Mouse (Mus musculus) 416B (cell line): ENCODE data around the gene Gm11032.
"Not testable (repeated sequence)": the region's sequence is repeated elsewhere in the genome, so short reads cannot be mapped to it uniquely, and the experiment has no call there.

ENCODE experiments used
- DNase-seq: peaks from one replicate; pipeline ENCODE4 v3.0.0; 2011; ENCODE audit warnings: low read depth

The Gm11032 gene

DNA sequence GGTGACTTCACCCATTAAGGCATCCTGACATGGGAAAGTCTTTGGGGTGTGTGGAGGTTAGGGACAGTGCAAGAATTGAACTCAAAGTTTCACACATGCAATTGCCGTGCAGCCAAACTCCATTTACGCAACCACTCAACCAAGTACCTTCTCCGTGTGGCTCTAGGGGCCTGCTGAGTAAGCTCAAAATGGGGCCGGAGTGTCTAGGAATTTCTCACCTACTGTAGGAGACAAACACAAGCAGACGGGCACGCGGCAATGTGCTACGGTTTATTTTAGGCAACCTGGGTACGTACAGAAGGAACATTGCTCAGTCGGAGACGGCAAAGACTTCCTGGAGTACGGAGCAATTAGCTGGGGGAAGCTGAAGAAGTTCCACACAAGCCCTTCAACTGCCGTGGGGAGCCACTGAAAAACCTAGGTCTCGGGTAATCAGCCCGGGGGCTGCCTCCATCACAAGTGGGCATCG lies at the start of gene Gm11032:
Gm11032 (plus strand) TSS at position 51 of the 469 bp plus-strand sequence.
- DNase-seq: no peak

DNA sequence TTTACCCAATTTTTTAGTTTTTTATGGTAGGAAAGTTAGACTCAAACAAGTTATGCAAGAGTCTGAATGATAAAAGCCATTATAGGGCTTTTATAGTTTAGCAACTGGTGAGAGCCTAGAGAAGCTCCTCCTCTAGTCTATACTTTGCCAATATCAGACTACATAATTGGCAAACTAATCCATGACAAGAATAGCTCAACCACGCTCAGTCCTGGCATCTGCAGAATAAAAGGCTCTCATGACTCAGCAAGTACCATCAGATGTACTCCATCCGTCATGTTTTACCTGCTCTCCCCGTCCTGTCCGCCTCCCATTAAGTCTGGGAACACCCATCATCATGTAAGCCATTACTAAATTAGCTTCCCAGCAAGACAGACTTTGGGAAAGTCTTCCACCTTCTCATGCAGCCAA lies 48.4 kb upstream of the Gm11032 start:
- DNase-seq: no peak

DNA sequence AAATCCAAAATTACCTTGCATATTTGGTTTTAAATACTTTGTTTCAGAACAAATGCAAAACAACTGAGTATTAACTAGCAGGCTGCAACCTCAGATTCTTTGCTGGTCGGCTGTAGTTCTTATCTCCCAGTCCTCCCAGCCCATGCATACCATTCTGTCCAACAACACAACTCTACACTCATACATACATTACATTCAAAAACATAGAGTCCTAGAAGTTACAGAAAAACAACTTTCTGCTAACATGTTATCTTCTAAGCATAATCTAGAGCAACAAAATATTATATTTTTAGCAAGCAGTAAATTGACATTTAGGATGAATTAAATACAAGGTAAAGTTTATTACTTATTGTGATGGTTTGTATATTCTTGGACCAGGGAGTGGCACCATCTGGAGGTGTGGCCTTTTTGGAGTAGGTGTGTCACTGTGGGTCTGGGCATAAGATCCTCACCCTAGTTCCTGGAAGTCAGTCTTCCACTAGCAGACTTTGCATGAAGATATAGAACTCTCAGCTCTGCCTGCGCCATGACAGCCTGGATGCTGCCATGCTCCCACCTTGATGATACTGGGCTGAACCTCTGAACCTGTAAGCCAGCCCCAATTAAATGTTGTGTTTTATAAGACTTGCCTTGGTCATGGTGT lies 43.7 kb upstream of the Gm11032 start:
- DNase-seq: not testable (repeated sequence)

DNA sequence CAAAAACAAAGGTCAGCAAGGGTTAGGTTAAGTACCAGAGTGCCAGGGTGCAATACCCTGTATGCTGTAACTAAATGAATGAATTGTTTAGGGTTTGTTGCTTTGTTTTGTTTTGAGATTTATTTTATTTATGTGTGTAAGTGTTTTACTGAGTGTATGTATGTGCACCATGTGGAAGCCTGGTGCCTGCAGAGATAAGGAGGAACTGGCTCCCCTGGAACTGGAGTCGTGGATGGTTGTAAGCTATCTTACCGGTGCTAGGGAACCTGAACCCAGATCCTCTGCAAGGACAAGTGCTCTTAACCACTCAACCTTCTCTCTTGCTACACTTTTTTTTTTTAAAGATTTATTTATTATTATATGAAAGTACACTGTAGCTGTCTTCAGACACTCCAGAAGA lies 42.8 kb upstream of the Gm11032 start:
- DNase-seq: no peak

DNA sequence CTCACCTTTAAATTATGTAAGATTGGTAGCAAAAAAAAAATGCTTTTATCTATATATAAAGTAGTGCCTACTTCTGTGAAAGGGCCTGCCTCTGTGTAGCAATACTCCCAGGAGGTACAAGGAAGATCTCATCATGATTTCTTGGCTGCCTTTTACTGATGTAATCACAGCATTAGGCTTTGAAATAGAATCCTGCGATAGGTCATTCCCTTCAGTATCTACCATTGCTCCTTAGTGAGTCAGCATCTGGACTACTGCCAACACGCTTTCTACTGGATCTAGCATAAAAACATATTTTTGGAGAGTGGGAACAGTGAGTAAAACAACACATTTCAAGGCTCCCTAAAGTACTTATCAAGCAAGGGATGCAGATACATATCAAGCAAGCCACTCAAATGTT lies 41.2 kb upstream of the Gm11032 start:
- DNase-seq: peak; percentile 83

DNA sequence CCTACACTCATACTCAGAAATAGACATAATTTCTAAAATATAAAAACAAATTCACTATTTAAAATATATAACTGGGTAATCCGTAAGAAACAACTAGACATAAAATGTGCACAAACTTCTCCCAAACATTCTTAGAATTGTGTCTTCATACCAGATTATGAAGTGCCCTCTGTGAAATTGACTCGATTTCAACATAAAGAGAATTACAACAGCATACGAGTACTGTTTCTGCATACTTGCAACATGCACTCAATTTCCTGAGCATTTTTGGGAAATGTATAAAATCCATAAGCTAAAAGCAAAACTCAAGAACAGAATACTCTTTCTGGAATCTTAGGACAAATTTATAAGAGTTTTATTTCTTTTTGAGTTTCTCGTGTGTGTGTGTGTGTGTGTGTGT lies 28.1 kb upstream of the Gm11032 start:
- DNase-seq: peak; percentile 57

DNA sequence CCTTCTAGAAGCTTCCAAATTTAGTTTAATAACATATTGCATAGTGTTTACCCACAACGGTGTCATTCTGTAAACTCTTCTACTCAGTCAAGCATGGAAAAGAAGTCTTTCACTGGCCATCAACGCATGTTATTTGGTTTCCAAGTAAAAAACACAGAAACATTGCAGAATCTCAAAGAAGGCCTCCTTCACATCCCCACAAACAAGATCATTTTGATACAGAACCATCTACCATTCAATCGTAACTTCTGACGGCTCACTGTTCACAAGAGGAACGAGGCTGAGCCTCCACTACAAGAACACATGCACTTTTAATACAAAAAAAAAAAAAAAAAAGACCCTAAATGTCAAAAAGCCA lies 26.4 kb upstream of the Gm11032 start:
- DNase-seq: peak; percentile 55

DNA sequence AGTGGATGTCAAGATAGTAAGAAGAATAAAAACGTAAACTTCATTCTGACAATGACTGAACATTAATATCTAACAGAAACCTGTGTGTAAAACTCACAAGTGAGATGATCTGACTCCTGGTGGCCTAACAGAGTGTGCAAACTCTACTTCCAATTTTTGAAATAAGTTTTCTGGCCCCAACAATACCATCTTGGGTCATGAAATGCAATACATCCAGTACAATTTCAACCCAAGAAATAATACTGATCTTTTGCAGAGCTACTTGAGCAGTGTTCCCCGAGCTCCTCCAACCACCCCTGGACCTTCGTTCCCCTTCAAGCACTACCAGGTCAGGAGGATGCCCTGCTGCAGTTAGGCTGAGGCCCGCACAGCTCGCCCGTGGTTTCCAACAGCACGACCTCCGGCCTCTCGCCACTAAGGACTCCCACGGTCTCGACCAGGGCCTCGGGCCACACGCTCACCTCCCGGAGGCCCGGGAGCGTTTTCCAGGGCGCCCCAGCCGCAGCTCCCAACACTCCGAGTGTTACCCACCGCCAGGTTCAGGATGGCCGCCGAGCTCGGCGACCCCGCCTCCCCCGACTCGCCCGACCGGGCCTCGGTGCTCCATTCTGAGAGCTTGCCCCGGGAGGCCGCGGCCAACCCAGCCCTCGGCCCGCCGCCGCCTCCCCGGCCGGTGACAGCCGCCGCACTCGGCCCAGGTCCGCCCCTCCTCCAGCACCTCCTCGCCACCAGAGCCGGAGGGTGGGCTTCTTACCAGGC lies 25.8 kb upstream of the Gm11032 start:
- peak; percentile 66 for DNase-seq

DNA sequence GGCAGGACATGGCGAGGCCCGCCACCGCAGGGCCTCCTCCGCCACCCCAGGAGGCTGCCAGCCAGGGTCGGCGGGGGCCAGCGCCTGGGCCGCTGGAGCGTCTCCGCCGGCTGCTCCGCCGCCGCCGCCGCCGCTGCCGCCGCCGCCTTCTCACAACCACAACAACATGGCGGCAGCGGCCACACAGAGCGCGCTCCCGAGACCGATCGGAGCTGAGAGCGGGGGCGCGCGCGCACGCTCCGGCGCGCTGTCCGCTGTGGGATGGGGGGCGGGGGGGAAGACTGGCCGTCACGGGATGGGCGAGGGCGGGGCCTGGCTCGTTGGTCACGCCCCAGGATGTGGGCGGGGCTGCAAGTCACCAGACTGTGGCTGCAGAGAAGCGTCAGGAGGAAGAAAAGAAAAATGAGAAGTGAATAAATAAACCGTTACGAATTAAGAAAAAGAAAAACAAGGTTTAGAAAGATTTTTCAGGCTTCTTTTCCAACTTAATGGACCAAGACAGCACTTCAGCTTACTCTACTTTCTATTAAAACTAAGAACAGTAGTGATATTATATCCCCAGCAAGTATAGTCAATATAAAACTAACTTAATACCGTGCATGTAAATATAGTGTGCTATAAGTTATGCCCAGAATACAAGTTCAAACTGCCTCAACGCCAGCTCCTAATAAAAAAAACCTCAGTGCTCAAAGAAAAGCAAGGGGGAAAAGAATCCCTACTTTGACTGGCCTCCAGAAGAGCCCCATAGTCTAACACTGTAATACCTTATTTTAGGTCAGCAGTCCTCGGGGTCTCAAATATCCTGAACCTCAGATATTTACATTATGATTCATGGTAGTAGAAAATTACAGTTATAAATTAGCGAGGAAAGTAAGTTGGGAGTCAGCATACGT lies 25.0 kb upstream of the Gm11032 start, which contains the start of gene Mtmr3:
Mtmr3 (minus strand) TSS at position 256 of the 893 bp plus-strand sequence.
- DNase-seq: peak; percentile 95

DNA sequence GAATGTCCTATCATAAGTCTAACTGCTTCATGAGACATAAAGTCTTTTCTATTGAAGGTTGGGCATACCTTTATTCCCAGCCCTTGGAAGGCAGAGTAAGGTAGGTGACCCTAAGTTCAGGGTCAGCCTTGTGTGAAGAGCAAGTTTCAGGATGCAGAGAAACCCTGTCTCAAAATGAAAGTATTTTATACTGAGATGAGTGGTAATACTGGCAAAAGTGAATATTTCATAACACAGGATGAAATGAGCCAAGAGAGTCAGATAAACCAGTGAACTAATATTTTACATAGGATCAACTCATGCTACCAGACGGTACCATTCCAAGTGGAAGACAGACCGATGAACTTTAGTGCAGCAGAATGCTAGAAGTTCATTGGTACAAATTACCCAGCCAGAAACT lies 21.5 kb upstream of the Gm11032 start:
- peak; percentile 41 for DNase-seq

DNA sequence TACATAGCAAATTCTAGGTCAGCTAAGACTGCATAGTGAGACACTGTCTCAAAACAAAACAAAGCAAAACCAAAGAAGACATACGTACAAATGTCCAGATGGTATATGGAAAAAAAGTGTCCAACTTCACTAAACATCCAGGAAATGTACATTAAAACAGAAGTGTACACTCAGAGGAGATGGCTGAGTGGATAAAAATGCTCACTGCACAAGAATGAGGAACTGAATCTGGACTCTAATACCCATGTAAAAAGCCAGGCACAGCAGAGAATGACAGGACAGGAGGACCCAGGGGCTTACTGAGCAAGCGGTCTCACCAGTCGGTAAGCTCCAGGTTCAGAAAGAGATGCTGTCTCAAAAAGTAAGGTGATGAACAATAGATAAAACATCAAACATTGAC lies 20.0 kb upstream of the Gm11032 start:
- peak; percentile 56 for DNase-seq

DNA sequence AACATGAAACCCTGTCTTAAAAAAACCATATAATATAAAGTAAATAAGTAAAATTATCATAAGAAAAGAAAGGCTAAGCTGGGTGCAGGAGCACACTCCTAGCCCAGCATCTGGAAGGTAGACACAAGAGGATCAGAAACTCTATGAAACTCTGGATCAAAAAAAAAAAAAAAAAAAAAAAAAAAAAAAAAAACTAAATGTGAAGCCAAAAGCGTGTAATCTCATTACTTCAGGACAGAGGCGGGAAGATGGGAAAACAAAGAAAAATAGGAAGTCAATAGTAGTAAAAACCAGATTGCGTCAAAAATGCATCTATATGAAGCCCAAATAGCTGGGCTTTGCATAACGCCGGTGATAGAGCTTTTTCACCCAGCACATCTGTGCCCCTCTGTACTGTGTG lies 18.0 kb upstream of the Gm11032 start:
- DNase-seq: no peak

DNA sequence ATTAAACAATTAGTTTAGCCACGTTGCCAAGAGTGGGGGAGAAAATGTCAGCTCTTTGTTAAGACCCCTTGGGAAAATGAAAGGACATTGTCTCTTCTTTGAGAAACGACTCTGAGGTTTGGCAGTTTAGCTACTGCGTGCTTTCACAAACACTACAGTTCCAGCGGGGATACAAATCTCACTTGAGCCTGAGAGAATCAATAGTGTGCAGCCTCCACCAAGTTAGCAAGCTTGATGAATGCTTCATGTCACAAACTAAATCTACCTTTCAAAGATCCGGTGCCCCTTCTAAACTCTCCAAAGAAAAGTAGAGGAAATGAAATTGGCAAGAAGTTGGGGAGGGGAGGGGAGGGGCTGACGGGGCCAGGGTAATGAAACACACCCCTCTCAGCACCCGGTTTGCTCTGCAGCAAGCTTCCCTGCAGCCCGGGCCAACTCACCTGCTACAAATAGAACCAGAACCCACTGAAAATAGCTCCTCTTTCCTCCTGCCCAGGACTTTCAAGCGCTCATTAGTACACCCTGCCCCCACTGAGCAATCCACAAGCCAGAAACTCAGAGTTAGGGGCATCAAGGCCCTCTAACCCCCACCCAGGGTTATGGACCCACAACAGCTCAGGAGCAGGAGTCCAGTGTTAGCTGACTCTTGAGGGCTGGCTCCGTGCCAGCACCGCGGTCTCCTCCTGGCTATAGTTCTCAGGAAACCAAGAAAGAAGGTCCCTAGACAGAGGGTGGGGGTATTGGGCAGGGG lies 17.0 kb upstream of the Gm11032 start:
- DNase-seq: peak; percentile 65

DNA sequence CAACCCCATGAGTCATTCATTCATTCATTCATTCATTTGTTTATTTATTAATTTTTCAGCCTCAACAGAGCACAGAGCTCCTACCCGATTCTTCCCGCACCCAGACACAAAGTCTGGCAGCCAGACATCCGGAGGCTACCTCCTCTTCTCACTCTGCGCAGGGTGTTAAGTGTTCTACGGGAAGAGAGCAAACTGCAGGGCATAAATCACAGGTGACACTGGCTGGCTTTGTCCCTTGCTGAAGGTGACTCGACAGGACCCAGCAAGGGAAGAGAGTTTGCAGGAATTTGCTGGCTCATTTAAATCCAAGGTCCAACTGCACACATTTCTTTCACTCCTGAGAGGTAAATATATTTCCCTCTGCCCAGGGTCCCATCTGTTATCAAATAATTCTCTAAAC lies 15.4 kb upstream of the Gm11032 start:
- DNase-seq: no peak

DNA sequence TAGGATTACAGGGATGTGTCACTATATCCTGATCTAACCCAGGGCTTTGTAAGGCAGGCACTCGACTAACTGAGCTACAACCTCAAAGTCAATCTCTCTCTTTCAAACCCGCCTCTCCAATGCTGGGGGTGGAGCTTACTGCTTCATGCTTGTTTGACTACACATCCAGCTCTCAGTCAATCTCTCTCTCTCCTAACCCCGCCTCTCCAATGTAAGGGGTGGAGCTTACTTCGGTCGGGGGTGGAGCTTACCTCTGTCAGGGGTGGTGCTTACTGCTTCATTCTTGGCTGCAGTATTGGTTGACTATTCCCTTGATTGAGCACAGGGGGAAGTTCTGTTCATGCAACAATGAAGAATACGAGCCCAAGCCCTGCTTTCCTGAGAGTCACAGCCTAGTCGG lies 14.5 kb upstream of the Gm11032 start:
- DNase-seq: no peak

DNA sequence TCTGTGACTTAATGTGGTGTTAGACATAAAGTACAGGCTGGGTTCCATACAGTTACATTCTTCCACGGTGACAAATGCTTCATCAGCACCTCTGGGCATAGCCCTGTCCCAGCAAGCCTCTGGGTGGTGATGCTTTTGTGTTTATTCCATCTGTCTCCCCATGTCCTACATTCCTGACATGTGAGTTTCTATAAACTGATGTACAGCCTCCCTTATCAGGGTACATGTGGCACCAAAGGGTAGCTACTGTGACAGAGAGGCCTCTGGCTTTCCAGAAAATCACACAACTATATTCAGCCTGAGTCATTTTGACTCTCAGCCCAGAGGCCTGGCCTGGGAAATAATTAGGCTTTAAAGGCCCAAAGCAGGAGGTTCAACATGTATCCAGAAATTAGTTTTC lies 13.3 kb upstream of the Gm11032 start:
- no peak for DNase-seq

DNA sequence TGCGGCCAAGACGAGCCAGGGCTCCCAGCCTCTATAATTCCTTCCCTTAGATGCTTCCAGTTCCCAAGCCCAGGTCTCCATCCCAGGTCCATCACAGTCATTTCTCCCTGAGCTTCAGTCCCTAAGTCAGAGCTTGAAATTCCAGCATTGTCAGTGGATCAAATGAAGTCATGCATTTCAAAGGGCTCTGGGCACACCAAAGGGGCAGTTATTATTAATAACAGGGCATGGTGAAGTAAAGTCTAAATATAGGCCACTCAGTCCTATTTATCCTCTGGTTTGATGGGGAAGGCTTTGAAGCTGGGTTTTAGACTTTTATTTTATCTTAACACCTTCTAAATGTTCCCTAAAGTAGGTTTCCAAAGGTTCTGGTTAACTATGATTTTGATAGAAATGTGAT lies 8.0 kb upstream of the Gm11032 start:
- no peak for DNase-seq

DNA sequence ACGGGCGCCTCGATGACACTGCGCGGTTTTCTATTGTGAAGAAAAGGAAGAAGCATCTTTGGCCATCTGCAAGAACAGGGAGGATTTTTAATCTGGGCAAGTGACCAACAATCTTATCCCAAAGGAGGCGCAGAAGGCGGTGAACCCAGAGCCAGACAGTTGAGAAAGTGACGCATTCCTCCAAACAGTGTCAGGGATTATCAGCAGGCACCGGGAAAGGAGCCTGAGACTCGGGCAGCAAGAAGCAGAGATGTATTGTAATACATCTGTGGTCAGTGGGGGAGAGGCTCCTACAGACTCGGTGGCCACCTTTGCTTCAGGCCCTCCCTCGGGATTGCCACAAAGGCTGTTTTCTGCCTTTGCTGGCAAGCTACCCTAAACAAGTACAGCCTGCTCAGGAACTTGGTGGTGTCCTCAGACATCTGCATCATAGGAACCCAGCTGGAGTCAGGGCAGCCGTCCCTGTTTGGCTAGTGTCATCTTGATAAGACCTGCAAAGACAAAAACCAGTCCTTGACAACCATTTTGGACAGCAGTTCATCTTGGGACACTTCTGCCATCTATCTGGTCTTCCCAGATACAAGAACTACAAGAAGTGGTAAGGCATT lies 738 bp downstream of the Gm11032 start:
- no peak for DNase-seq

DNA sequence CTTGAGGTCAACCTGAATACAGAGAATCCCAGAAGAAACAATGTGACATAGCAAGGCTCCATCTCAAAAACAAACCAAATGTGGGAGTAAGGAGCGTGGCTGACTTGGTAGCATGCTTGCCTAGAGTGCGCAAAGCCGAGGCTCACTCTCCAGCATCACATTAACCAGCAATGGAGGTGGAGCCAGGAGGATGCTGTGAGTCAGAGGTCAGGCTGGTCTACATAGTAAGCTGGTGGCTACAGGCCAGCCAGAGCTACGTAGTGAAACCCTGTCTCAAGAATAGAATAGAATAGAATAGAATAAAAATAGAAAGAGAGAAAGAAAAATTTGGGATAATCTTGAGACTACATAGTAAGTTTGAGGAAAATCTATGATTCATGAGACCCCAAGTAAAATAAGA lies 2.0 kb downstream of the Gm11032 start:
- DNase-seq: peak; percentile 34

DNA sequence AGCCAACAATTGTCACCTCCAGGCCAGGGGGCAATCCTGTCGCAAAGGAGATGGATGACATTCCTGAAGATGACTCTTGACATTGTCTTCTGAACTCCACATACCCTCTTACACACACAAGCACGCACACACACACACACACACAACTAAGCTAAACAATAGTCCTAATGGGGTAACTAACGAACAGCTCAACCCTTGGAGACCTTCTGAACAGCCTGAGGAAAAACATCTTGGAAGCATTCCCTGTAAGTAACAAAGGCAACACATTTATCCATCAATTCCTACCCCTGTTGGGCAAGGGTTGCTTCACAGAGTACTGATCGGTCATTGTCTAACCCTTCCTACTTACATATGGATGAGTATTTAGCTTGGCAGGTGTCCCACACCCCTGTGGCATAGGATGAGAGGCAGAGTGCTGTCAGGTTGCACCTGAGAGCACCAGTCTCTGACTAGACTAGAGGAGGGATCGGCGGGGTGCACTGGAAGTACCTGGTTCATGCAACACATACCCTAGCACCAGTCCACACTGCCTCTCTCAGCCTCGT lies 2.6 kb downstream of the Gm11032 start:
- DNase-seq: no peak

DNA sequence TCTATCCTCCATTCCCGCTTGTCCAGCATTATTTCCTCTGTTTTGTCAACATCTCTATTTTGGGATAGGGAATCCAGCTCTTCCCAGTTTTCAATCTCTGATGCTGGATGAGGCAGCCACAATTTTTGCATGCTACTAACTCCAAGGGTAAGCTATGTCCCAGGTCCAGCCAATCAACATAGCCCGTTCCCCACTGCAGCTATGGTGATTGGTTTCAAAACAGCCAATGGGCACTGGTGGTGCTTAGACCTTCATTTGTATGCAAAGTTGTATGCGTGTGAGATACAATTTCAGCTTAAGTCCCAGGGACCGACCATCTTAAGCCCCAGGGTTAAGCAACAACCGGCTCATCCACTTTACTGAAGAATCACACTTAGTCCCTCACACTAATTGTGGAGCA lies 3.1 kb downstream of the Gm11032 start:
- no peak for DNase-seq
